Mouse (Mus musculus): ENCODE measurements at regions not wholly inside any gene's neighbourhood (a gene's known extent, or its start where the extent isn't known, plus 50 kb on each side); places are given as distances from the start of the nearest gene placed in this dataset.

DNA sequence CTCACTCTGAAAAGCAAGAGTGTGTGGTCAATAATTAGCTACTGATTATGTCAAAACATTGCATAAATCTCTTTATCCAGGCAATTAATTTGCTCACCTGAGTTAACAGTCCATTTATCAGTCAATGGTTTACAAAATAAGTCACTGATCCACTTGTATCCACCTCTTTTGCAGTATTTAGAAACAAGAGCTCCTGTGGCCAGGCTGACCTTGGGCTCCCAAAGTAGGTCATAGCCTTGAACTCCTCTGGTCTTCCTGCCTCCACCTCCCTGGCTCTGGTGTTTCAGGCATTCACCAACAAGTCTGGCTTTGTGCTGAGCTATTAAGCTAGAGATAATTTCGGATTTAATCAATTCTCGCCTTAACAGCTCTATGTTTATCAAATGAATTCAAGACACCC, 675.8 kb upstream of the Tmem132c start:
- in situ Hi-C loops (cut with MboI, MseI), result loop anchor here (5.0 kb wide), 1 partner anchor 46 kb away; no protein-coding TSS in a partner anchor

DNA sequence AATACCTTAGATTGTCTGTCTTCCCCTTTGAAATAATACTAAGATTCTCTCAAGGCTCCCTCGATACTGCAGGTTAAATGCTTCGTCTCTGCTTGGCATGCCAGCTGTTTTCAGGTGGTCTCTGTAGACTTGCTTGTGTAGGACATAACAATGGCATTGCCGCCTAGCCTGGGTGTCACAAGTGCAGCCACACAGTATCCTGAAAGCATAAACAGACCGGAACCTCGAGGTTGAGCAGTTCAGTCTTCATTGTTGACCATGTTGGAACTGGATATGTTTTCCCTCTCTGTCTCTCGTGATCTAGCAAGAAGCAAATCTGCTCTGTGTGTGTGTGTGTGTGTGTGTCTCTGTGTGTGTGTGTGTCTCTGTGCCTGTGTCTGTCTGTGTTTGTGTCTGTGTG, 675.4 kb upstream of the Tmem132c start:
- in situ Hi-C loops (cut with MboI, MseI), result loop anchor here (5.0 kb wide), 1 partner anchor 46 kb away; no protein-coding TSS in a partner anchor

DNA sequence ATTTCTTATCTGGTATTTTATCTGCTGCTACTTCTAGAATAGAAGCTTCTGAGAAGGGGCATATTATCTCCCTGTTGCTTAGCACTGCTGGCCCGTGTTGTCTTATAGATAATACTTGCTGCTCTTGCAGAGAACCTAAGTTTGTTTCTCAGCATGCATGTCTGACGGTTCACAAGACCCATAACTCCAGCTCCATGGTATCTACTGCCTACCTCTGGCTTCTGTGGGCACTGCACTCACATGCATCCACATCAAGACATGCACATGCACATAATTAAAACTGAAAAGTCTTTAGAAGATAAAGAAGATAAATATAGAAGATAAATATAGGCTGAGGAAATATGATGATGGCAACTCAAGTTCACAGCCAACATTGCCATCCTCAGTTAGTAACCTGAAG, 667.8 kb upstream of the Tmem132c start:
- in situ Hi-C loops (cut with MboI, MseI), result no loop called here

DNA sequence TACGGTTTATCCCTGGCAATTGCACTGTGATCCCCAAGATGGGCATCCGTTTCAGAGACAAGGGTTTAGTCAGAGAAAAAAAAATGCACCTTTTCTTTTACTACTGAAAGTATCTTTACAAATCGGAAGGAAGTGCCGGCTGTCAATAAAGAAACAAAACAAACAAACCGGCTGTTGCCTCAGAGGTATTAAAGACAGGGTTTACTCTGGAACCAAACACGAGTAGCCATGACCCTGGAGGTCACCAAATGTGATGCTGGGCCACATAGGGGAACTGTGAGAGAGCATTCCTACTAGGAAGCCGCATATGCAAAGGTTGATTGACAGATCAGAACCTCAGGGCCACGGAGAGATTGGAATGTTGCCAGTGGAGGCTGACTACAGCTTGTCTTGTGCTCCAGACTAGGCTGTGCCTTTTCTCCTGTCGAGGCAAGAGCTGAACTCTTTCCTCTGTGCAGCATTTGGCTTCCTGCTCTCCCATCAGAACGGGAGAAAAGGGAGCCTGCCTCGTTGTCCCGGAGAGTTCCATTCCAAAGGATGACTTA, 643.8 kb upstream of the Tmem132c start:
- in situ Hi-C loops (cut with MboI, MseI), result no loop called here

DNA sequence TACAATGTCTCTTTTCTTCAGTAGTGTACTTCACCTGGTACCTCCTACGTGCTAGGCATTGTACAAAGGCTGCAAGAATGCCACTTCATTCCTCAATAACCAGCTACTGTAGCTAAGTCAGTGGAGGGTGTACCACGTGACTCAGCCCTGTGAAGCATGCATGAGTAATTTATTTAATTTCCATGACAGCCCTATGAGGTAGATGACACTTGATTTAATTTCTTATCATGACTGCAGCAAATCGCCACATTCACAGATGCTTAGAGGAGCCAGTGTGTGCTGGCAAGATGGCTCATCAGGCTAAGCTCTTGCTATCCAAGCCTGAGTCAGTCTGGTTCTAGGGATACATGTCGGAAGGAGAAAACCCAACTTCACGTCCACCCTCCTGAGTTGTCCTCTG, 642.0 kb upstream of the Tmem132c start:
- in situ Hi-C loops (cut with MboI, MseI), result no loop called here

DNA sequence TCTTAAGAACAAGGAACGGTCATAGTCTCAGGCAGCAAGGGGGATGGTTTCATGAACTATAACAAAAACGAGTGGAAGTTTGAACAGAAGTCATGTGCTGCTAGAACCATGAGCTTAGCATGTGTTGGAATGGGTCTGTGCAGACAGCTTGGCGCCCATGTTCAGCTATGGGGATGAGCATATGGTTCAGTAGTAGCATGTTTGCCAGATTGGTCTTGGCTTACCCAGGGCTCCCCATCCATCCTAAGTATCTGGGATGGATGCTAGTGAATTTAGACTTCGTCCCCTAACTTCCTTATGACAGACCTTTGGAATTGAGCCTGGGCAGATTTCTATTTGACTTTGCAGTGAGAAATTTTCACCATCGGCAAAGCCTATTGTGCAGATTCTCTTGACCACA, 634.9 kb upstream of the Tmem132c start:
- in situ Hi-C loops (cut with MboI, MseI), result no loop called here

DNA sequence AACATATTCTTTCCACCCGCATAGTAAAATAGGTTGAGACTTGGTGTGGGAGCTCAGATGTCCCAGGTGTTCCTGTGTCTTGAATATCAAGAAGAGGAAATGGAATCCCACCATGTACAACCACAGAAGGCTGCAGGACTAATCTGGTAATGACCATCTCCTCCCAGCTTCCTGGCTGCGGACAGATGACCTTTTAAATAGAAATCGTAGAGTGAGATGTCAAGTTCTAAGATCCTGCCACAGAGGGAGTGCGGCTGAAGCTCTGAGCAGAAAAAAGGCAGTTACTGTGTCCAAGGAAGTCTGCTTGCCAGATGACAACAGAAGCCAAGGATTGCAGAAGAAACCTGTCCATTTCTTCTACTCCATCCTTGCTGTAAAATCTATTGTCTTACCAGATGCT, 629.0 kb upstream of the Tmem132c start:
- in situ Hi-C loops (cut with MboI, MseI), result loop anchor here (5.0 kb wide), 1 partner anchor 45 kb away; no protein-coding TSS in a partner anchor

DNA sequence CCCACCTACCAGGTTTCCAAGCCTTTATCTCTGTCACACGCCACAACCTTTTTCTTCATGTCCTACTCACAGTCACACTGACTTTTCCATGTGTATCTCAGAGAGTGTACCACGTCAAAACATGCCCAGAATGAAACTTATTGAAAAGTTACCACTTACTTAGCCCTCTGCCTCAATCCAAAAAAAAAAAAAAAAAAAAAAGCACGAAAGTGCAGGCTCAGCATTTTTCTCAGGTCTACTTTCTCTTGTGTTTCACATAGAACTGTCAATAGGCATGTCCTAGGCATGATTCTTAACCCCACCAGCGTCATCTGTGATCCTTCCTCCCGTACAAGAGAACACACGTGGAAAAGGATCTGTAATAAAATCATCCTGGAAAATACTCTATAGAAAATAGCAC, 619.1 kb upstream of the Tmem132c start:
- in situ Hi-C loops (cut with MboI, MseI), result no loop called here

DNA sequence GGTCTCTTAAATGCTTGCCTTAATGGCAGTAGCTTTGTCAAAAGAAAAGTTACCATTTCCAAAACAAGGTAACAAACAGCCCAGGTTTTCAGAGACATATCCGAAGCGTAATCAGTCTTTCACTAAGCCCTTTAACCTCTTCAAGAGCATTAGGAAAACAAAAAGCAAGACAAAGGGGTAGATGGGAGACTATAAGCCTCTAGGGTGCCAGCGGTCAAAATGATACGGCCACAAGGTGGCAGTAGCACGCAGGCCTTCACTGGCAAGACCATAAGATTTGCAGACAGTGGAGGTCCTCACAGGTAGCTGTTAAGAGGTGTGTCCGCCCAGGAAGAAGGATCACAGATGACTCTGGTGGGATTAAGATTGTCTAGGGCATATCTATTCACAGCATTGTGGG, 618.4 kb upstream of the Tmem132c start:
- in situ Hi-C loops (cut with MboI, MseI), result no loop called here

DNA sequence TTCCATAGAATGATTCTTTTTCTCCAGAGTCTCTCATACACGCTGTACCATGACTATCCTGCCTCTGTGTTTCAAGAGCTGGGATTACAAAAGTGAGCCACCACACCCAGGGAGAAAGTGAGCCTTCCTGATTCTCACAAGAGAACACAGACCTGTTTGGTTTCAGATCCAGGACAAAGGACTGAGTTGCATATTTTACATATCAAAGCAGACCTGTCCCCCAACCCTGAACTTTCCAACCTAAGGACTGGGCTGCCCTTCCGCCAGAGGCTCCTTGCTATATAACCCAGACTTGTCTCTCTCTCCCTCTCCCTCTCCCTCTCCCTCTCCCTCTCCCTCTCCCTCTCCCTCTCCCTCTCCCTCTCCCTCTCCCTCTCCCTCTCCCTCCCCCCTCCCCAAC, 611.8 kb upstream of the Tmem132c start:
- in situ Hi-C loops (cut with MboI, MseI), result no loop called here

DNA sequence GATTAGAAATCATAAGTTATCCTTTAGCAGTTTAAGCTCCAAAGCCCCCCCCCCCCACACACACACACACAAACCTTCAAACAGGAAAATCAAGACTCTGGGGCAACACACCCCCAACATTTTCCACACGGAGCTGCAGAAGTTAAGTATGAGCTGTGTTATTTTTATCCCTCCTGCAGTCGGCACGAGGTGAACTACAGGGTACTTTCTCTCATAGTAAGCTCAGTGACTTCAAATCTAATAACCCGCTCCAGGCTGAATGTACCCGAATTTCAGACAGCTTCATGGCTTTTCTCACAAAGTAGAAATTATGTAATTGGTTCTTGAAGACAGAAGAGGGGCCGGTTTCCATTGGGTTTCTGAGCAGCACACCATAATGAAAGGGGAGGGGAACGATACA, 591.2 kb upstream of the Tmem132c start:
- in situ Hi-C loops (cut with MboI, MseI), result no loop called here

DNA sequence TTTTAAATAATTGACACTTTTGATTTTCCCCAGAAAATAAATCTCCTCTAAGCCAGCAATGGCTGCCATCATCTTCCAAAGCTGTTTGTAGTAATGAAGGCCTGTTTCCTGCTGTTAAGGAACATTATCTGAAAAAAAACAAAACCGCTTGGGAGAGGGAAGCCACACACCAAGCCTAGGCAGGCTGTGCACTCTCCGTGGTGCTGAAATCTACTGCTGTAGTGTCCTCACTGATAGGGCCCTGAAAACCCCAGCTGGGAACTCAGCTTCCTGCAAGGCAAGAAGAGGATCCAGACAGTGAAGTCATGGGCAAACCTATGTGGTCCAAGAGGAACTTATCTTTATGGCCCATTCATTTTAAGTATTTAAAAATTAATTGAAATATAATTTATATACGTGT, 590.2 kb upstream of the Tmem132c start:
- in situ Hi-C loops (cut with MboI, MseI), result no loop called here

DNA sequence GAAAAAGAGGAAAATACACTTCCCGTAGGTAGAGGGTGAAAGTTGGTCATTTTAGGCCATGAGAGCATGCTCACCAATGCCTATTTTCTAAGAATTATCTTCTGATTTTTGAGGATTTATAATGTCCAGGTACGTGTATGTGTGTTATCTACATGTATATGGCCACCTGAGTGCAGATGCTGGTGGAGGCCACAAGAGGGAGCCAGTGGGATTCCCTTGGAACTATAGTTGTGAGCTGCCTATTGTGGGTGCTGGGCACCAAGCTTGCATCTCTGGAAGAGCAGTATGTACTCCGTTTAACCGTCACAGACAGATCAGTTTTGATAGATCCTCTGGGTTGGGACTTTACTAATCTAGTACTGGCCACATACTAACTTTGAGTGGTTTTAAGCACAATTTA, 579.0 kb upstream of the Tmem132c start:
- in situ Hi-C loops (cut with MboI, MseI), result no loop called here

DNA sequence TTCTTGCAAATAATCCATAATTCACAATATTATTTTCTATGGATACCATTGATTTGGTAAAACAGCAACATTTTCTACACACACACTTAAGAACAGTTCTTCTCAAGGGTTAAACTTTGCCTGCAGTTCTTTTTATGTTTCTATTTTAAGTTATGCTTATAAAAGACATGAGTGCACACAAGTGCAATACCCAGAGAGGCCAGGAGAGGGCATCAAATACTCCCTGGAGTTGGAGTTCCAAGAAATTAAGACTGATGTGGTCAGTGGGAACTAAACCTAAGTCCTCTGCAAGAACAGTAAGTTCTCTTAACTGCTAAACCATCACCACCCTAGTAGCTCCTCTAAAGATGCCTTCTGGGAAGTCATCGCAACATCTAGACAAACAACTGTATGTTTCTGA, 570.5 kb upstream of the Tmem132c start:
- in situ Hi-C loops (cut with MboI, MseI), result no loop called here

DNA sequence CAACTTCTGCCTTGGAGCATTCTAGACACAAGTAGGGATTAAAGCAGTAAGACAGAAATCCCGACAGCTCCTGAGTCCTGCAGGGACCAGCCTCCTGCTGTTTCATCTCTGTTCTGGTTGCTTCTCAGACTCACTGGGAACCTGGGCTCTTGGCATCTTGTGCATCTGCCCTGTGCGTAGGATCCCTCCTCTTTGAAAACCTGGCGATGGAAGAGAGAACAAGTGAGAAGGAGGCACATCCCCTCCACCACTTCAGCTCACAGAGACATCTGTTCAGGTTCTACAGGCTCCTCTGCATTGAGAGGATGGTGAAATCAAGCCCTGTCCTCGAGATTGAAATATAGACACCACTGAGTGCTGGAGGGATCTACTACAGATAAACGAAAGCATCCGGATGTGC, 561.3 kb upstream of the Tmem132c start:
- in situ Hi-C loops (cut with MboI, MseI), result no loop called here

DNA sequence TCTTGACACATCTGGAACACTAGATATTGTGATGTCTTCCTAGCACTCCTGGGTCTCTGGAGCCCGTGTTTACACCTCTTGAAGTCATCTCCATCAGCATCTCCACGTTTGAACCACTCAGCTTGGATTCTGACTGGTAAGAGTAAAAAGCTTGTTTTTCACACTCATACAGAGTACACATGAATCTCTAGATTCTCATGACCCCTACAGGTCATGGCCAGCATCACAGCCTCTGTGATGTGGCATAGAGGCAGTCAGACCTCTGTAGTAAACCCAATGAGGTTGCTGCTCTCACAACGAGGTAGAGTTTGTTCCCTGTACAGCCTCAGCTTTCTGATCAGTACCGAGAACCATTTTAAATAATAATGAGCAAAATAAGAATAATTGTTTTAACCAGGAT, 542.3 kb upstream of the Tmem132c start:
- in situ Hi-C loops (cut with MboI, MseI), result no loop called here

DNA sequence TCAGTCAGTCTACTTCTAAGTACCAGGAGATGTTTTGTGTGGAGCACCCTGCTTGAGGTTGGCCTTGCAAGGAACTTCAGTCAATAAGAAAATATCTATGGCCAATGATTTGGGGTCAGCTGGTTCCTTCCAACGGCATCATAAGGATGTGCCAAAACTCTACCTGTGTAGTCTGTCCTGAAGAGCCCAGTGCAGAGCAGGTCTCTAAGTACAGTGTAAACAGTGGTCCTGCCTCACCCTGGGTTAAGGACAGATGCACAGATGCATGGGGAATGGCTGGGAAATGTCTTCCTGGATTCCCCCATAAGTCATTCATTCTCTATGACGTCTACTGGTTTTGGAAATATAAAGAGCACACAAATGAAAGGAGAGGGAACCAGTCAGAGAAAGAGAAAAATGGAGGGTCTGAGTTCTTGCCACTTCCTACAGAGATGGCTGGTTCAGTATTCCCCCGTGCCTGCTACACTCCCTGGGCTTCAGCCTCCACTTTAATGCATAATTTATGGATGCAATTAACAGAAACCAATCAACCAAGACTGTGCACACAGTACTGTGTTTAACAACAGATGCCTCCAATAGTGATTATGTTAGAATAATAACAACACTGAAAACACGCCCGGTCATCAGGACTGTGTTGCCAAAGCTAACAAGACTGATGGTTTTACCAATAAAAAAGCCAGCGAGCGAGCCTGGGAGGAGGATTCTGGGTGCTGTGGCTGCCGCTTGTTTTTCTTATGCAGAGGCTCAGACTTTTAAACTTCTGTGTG, 537.9 kb upstream of the Tmem132c start:
- in situ Hi-C loops (cut with MboI, MseI), result no loop called here

DNA sequence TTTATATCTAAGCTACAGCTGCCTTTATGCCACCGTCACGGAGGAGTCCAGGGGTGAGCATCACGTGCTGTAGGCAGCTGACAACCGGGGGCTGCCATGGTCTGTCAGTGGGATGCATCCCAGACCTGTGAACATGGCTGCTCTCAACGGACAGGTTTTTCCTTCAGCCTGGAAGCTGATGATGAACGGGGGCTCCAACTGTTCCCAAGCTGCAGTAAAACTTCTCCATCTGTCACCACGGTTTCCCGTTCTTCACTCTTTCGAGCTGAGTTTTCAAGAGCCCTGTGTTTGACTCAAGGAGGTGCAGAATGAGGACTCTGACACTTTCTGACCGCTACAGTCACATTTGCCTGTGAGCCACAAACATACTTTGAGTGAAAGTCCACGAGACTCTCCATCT, 535.7 kb upstream of the Tmem132c start:
- in situ Hi-C loops (cut with MboI, MseI), result no loop called here

DNA sequence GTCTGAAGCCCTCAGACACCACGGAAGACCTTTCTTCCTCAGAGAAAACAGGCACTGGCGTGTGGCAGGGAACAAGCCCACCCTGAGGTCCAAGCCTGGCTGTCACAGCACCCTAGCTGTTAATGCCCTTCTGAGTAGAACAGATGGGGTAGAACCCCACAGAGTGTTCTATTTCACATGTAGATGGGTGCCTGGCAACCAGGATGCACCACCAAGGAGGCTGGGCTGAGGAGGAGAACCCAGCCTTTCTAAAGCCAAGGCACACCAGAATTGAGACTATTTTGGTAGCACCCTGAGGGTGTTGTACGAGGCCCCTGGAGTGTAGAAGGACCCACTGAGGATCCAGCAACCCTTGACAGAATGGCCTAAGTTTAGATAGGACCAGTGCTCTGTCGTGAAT, 534.9 kb upstream of the Tmem132c start:
- in situ Hi-C loops (cut with MboI, MseI), result no loop called here

DNA sequence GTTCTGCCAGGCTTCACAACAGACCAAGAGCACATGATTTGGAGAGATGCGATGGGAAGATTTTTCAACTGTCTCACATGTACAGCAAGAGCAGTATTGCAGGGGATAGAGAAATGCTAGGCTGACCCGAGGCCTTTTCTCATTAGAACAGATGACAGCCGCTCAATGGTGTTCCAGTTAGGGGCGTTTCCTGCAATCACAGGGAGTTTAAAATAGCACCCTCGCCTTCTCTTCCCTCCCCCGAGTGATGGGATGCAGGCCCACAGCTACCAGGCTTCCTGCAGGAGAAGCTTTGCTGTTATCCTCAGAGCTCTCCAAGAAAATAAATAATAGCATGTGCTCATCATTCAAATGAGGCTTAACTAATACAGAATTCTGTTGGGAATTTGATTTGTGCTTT, 526.9 kb upstream of the Tmem132c start:
- in situ Hi-C loops (cut with MboI, MseI), result no loop called here

DNA sequence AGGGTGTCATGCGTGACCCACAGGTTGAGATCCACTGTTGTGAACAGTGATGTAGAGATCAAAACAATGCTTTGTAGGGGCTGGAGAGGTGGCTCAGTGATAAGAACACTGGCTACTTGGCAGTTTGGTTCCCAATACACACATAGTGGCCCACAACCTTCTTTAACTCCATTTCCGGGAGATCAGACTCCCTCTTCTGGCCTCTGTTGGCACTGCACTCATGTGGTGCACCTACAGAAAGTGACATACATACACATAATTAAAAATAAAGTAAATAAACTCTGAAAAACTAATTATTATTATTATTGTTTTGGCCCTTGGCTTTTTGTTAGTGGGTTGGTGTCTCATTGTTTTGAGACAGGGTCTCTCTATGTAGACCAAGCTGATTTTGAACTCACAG, 523.2 kb upstream of the Tmem132c start:
- in situ Hi-C loops (cut with MboI, MseI), result no loop called here

DNA sequence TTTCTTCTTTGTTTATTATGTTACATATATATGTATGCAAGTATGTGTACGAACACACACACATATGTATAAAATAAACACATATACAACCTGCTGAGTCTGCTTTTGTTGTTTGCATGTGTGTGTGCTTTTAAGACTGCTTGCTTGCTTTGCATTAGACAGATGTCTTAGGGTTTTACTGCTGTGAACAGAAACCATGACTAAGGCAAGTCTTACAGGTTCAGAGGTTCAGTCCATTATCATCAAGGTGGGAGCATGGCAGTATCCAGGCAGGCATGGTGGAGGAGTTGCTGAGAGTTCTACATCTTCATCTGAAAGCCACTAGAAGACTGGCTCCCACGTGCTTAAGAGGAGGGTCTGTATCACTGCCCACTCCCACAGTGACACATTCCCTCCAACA, 520.3 kb upstream of the Tmem132c start:
- in situ Hi-C loops (cut with MboI, MseI), result no loop called here

Data from regulatory T cell (primary cell).